Mouse (Mus musculus) ES-E14 (cell line): ENCODE data around the gene Usp48. TPM values are rescaled to one million over a fixed set of nuclear protein-coding genes. Genes with fewer than 3 reads are reported as not detected.

ENCODE experiments used
- DNase-seq: peaks from one replicate; pipeline ENCODE4 v3.0.0-alpha.2; 2013; ENCODE audit warnings: low read depth, low spot score
- H3K27ac ChIP-seq: 2 replicates; pipeline ENCODE4 v1.5.1; 2012; ENCODE audit warnings: low read depth, mild to moderate bottlenecking, low read length, moderate library complexity, mixed read lengths; ENCODE audit not compliant: poor library complexity, insufficient read depth, severe bottlenecking
- H3K36me3 ChIP-seq: 2 replicates; pipeline ENCODE4 v1.6.1; 2012; ENCODE audit warnings: mild to moderate bottlenecking, low read length, moderate library complexity, mixed read lengths; ENCODE audit not compliant: control insufficient read depth, poor library complexity, insufficient read depth, severe bottlenecking
- H3K4me1 ChIP-seq, 2 experiments: fragments of 150-350 bp in 1 of 2; sonication (generic) in 1 of 2; 2 replicates each; pipeline ENCODE4 v1.6.1; 2012; ENCODE audit warnings: low read length in 2 of 2, mild to moderate bottlenecking in 1 of 2, mixed read lengths in 1 of 2; ENCODE audit not compliant: control insufficient read depth in 2 of 2, insufficient read depth in 2 of 2, poor library complexity in 1 of 2
- H3K4me3 ChIP-seq, 2 experiments: fragments of 150-350 bp in 1 of 2; sonication (generic) in 1 of 2; 2 replicates each; pipeline ENCODE4 v1.5.1; 2012; ENCODE audit warnings: low read length in 2 of 2, low read depth in 1 of 2, mild to moderate bottlenecking in 1 of 2, mixed read lengths in 1 of 2; ENCODE audit not compliant: insufficient read depth in 1 of 2, poor library complexity in 1 of 2, severe bottlenecking in 1 of 2
- H3K9ac ChIP-seq: 2 replicates; pipeline ENCODE4 v1.6.1; 2012; ENCODE audit warnings: low read depth, mild to moderate bottlenecking, low read length, mixed read lengths; ENCODE audit not compliant: poor library complexity, insufficient read depth, severe bottlenecking
- H3K9me3 ChIP-seq: fragments of 150-350 bp; sonication (generic); 2 replicates; pipeline ENCODE4 v1.6.1; 2012; ENCODE audit warnings: low read depth, mild to moderate bottlenecking, low read length; ENCODE audit not compliant: control insufficient read depth, insufficient read depth
- CHD2 ChIP-seq: IDR thresholded peaks from 2 replicates; pipeline ENCODE4 v1.6.1; 2014; ENCODE audit warnings: mild to moderate bottlenecking, low read depth, low read length, inconsistent platforms
- HCFC1 ChIP-seq: IDR thresholded peaks from 2 replicates; pipeline ENCODE4 v1.6.1; 2012; ENCODE audit warnings: low read length, inconsistent platforms, borderline replicate concordance; ENCODE audit not compliant: insufficient read depth
- MAFK ChIP-seq: IDR thresholded peaks from 2 replicates; pipeline ENCODE4 v1.6.1; 2014; ENCODE audit warnings: mild to moderate bottlenecking, low read depth, low read length, inconsistent platforms; ENCODE audit not compliant: insufficient read depth
- ZC3H11A ChIP-seq: IDR thresholded peaks from 2 replicates; pipeline ENCODE4 v1.6.1; 2012; ENCODE audit warnings: low read depth, mild to moderate bottlenecking, inconsistent platforms, low read length, borderline replicate concordance
- ZNF384 ChIP-seq: IDR thresholded peaks from 2 replicates; pipeline ENCODE4 v1.6.1; 2012; ENCODE audit warnings: low read depth, low read length, inconsistent platforms
- in situ Hi-C, 2 experiments: fragments of 600-800 bp; cut with MboI; formaldehyde crosslinking; loops; one replicate each; pipeline ENCODE4 v1.15.1; 2025; ENCODE audit warnings: low sequenced_read_pairs in 2 of 2, inconsistent platforms in 1 of 2; ENCODE audit not compliant: unreplicated experiment in 2 of 2
- total RNA-seq: library from RNA; depleted of rRNA; stranded (reverse); fragments of 300-350 nt; gene quantifications from 2 replicates; pipeline ENCODE4 v1.2.3, GENCODE M21; 2012

Usp48 gene
- total RNA-seq, 1 experiment = 173 TPM

DNA sequence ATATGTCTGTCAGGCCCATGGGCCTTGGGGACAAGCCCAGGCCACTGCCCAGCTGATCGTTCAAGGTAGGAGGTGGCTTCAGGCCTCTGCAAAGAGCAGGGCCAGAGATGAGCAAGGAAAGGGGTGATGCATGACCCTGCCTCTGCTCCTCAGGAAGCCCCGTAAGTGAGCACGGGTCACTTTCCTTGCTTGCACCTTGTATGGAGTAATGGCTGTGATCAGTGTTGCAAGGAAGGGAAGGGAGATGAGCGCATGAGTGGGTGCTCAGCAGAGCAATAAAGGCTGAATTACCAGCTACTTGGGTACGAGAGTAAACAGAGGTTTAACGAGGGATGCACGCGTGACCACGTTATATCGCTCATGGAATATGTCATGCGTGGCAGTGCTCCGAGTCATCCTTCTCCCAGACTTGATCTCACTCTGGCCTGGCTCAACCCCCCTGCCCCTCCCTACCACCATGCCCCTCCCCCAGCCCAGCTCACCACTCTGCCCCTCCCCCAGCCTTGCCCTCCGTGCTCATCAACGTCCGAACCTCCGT, 36.8 kb upstream of the Usp48 start:
- Histone ChIP-seq H3K9me3 (no peaks in the 10 kb centered on the region), H3K9ac (no peak overlapping the region), H3K4me3 (no peak overlapping the region), H3K27ac (no peak overlapping the region), H3K36me3 (peaks cover 83% of the 10 kb centered on the region), H3K4me1 (0 out of 4 replicates have a peak, but pooled peaks cover 0 to 4% of the 10 kb centered on the region in 2 experiments)
- in situ Hi-C loops = no loop called here
- DNase-seq = no peak
- no peak for TF ChIP-seq MAFK
- no peak for TF ChIP-seq CHD2
- no peak for TF ChIP-seq ZNF384
- no peak for TF ChIP-seq HCFC1
- no peak for TF ChIP-seq ZC3H11A

DNA sequence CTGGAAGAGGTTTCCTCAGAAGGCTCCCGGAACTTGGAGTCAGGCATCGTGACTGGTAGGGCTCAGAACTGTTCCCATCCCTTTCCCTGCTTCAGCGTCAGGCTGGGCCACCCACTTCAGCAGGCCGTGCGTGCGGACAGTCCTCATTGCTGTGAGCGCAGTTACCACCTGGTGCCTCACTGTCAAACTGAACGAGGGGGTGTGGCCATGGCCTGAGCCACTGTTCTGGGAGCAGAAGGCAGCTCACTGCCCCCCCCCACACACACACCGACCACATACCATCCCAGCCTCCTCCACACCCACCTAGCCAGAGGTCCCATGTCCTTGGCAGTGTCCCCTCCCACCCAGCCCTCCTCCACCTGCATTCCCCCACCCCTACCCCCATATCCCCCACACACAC, 23.7 kb upstream of the Usp48 start:
- no peak overlapping the region for H3K9ac ChIP-seq
- peaks cover 0 to 3% of the 10 kb centered on the region in 2 experiments; a peak in 1 of 4 replicates for H3K4me1 ChIP-seq
- TF ChIP-seq CHD2 = no peak
- no peak for TF ChIP-seq MAFK
- TF ChIP-seq ZNF384 = no peak
- TF ChIP-seq HCFC1 = no peak
- no peak for TF ChIP-seq ZC3H11A
- no peak for DNase-seq
- no peaks in the 10 kb centered on the region for H3K9me3 ChIP-seq
- peaks cover 45% of the 10 kb centered on the region for H3K36me3 ChIP-seq
- no peak overlapping the region for H3K4me3 ChIP-seq
- H3K27ac ChIP-seq = no peak overlapping the region
- in situ Hi-C loops = no loop called here

- H3K4me3 ChIP-seq = no peak within 1 kb of the TSS
- H3K36me3 ChIP-seq = peaks cover 15% of the 10 kb centered on the region
- DNase-seq = no peak
- in situ Hi-C loops = no loop called here
- H3K27ac ChIP-seq = no peak within 1 kb of the TSS
- H3K4me1 ChIP-seq = peaks cover 0 to 8% of the 10 kb centered on the region in 2 experiments; a peak in 1 of 4 replicates
- H3K9ac ChIP-seq = no peak within 1 kb of the TSS
- TF ChIP-seq CHD2 (no peak), MAFK (no peak), ZC3H11A (no peak), ZNF384 (no peak), HCFC1 (no peak)
- H3K9me3 ChIP-seq = no peaks in the 10 kb centered on the region
Observed at GRCm38 (mm10) chr4:137574469-137574868, 19.1 kb upstream of the Usp48 start, which contains the start of gene Ldlrad2. Ldlrad2 (minus strand) TSS chr4:137574569.

DNA sequence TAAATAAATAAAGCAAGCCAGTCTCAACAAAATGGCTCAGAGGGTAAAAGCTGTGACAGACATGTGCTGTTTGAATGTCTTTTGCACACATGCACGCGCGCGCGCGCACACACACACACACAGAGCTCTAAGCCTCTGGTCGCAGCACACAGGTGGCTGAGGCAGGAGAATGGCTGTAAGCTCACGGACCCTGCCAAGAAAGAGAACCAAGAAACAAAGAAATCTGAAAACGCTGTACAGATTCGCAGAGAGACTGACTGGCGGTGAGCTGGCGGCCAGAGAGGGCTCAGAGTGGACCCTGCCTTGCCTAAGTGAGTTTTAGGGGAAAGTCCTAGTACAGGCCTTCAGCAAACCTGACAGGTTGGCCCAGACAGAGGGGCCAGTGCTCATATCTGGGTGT, 16.1 kb upstream of the Usp48 start:
- in situ Hi-C loops = no loop called here
- peak overlapping the region; percentile 19; the same call in 1 of the 2 replicates for H3K9ac ChIP-seq
- 0 out of 2 replicates have a peak, but pooled peaks cover 3% of the 10 kb centered on the region for H3K36me3 ChIP-seq
- TF ChIP-seq ZC3H11A (no peak), MAFK (no peak), ZNF384 (no peak), CHD2 (no peak), HCFC1 (no peak)
- no peak for DNase-seq
- peak overlapping the region in 1 of 2 experiments; percentile 49; a peak in 3 of 4 replicates for H3K4me3 ChIP-seq
- no peak overlapping the region for H3K27ac ChIP-seq
- no peaks in the 10 kb centered on the region for H3K9me3 ChIP-seq
- H3K4me1 ChIP-seq = peaks cover 0 to 5% of the 10 kb centered on the region in 2 experiments; a peak in 1 of 4 replicates
